Mouse (Mus musculus) spleen, embryonic (tissue): Measurements from ENCODE around the gene Faf1.
"Not testable (repeated sequence)": the region's sequence is repeated elsewhere in the genome, so short reads cannot be mapped to it uniquely, and the experiment has no call there.

Source experiments
- CTCF ChIA-PET: fragments of 350-600 bp; sonication (Branson Sonifier 250); formaldehyde crosslinking; loops from one replicate; lab custom pipeline; 2022; lab: Charles Lee

The Faf1 gene

GRCm38 (mm10) chr4:109665101-109665981 lies 11.0 kb upstream of the Faf1 start:
- CTCF ChIA-PET = no interaction called here

- CTCF ChIA-PET = no interaction called here
These were observed 10.4 kb upstream of the Faf1 start for GRCm38 (mm10) chr4:109665982-109666460.

- CTCF ChIA-PET = interaction anchor here (0.7 kb wide), 2 partner anchors 8 to 88 kb away, joined by 3 to 6 read pairs; no protein-coding TSS in a partner anchor
These were observed 9.7 kb upstream of the Faf1 start, which contains the start of gene Cdkn2c for GRCm38 (mm10) chr4:109666461-109667269. Gene Cdkn2c (minus strand): TSS chr4:109667189.

- CTCF ChIA-PET = interaction anchor here (0.7 kb wide), 2 partner anchors 9 to 88 kb away, joined by 3 to 6 read pairs; no protein-coding TSS in a partner anchor
These were observed 8.9 kb upstream of the Faf1 start for GRCm38 (mm10) chr4:109667518-109667917.

GRCm38 (mm10) chr4:109670213-109670612 lies 6.2 kb upstream of the Faf1 start:
- CTCF ChIA-PET = no interaction called here

GRCm38 (mm10) chr4:109671941-109672340 lies 4.4 kb upstream of the Faf1 start:
- CTCF ChIA-PET = no interaction called here

- CTCF ChIA-PET = no interaction called here
These were observed 2.3 kb upstream of the Faf1 start for GRCm38 (mm10) chr4:109674097-109674496.

GRCm38 (mm10) chr4:109677221-109677620 lies 833 bp downstream of the Faf1 start:
- CTCF ChIA-PET = no interaction called here

GRCm38 (mm10) chr4:109683561-109683960 lies 7.2 kb downstream of the Faf1 start:
- CTCF ChIA-PET = no interaction called here

- CTCF ChIA-PET = interaction anchor here (0.6 kb wide), 1 partner anchor 232 kb away, joined by 4 read pairs; no protein-coding TSS in a partner anchor
These were observed 16.3 kb downstream of the Faf1 start for GRCm38 (mm10) chr4:109692674-109693073.

GRCm38 (mm10) chr4:109700727-109701126 lies 24.3 kb downstream of the Faf1 start:
- CTCF ChIA-PET = not testable (repeated sequence)

- CTCF ChIA-PET = interaction anchor here (2.1 kb wide), 1 partner anchor 198 kb away, joined by 5 read pairs; no protein-coding TSS in a partner anchor
These were observed 27.2 kb downstream of the Faf1 start for GRCm38 (mm10) chr4:109703568-109703967.

- CTCF ChIA-PET = interaction anchor here (0.5 to 2.1 kb wide), 2 partner anchors 132 to 200 kb away, joined by 5 read pairs; no protein-coding TSS in a partner anchor
These were observed 29.0 kb downstream of the Faf1 start for GRCm38 (mm10) chr4:109705349-109705748.

- CTCF ChIA-PET = interaction anchor here (0.7 kb wide), 1 partner anchor 24 kb away, joined by 3 read pairs; no protein-coding TSS in a partner anchor
These were observed 42.9 kb downstream of the Faf1 start for GRCm38 (mm10) chr4:109719281-109719680.

GRCm38 (mm10) chr4:109729281-109729680 lies 52.9 kb downstream of the Faf1 start:
- CTCF ChIA-PET = no interaction called here

- CTCF ChIA-PET = no interaction called here
These were observed 59.4 kb downstream of the Faf1 start for GRCm38 (mm10) chr4:109735754-109736153.

GRCm38 (mm10) chr4:109743984-109744383 lies 67.6 kb downstream of the Faf1 start:
- CTCF ChIA-PET = interaction anchor here (0.6 kb wide), 1 partner anchor 25 kb away, joined by 3 read pairs; no protein-coding TSS in a partner anchor

GRCm38 (mm10) chr4:109759031-109759430 lies 82.6 kb downstream of the Faf1 start:
- CTCF ChIA-PET = interaction anchor here (0.5 to 0.7 kb wide), 2 partner anchors 31 to 262 kb away, joined by 3 to 4 read pairs; no protein-coding TSS in a partner anchor

- CTCF ChIA-PET = no interaction called here
These were observed 83.5 kb downstream of the Faf1 start for GRCm38 (mm10) chr4:109759901-109760300.

- CTCF ChIA-PET = interaction anchor here (0.6 kb wide), 1 partner anchor 24 kb away, joined by 3 read pairs; no protein-coding TSS in a partner anchor
These were observed 84.1 kb downstream of the Faf1 start for GRCm38 (mm10) chr4:109760501-109760900.

GRCm38 (mm10) chr4:109762768-109763501 lies 86.5 kb downstream of the Faf1 start:
- CTCF ChIA-PET = no interaction called here
